Comparison of ENCODE assay signal across 22 mouse cellular contexts in the genomic region with DNA sequence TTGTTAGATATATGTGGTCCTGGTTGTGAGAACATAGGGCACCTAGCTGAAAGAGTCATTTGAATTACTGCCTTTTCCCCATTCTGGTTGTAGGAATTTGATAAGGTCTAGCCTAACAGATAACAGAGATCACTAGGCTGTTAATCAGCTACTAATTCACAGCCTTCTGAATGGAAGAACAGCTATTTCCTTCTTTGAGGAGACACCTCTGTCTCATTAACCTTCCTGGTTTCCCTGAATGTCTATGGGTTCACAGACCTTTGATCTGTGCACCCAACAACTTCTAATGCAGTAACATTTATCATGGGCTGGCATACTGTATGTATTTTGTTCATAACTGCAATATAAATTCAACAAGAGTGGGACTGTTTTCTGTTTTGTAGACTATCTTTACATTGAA.
DNase-seq lines count a peak whose midpoint lies in the region; ATAC-seq and TF ChIP-seq lines count a peak whose summit lies in the region.
"Had no signal": no experiment of that assay in that cellular context is flagged by ENCODE, and none has a peak within 500 bp of the region (broad histone marks: within the 10 kb centered on the region; RNA-seq: fewer than 3 reads in every experiment).

No protein-coding gene starts in this region.

- H3K27me3 ChIP-seq in midbrain, embryonic 11.5 days (ENCODE audit: control insufficient read depth, insufficient read depth, low read length), result no peaks in the 10 kb centered on the region
- no peaks in the 10 kb centered on the region for H3K27me3 ChIP-seq in midbrain, embryonic 14.5 days (ENCODE audit: control insufficient read depth, insufficient read depth, low read length)
- no peaks in the 10 kb centered on the region for H3K27me3 ChIP-seq in intestine, embryonic 15.5 days (replicated peaks)
- H3K27me3 ChIP-seq in intestine, embryonic 16.5 days (replicated peaks; ENCODE audit: control insufficient read depth, insufficient read depth, low read length), result no peaks in the 10 kb centered on the region
- H3K27me3 ChIP-seq in intestine, postnatal 0 days (replicated peaks; ENCODE audit: control insufficient read depth, insufficient read depth, low read length), result no peaks in the 10 kb centered on the region
- H3K27me3 ChIP-seq: CH12.LX, Patski had no signal

- H3K4me3 ChIP-seq in midbrain, embryonic 11.5 days (ENCODE audit: low read depth, low read length), result no peak overlapping the region
- no peak overlapping the region for H3K4me3 ChIP-seq in midbrain, embryonic 14.5 days (replicated peaks; ENCODE audit: low read depth, low read length)
- H3K4me3 ChIP-seq in intestine, embryonic 15.5 days (replicated peaks), result no peak overlapping the region
- no peak overlapping the region for H3K4me3 ChIP-seq in intestine, embryonic 16.5 days (ENCODE audit: low read length)
- no peak overlapping the region for H3K4me3 ChIP-seq in intestine, postnatal 0 days (ENCODE audit: low read depth, low read length)

- H3K4me1 ChIP-seq in midbrain, embryonic 11.5 days (ENCODE audit: control insufficient read depth, insufficient read depth, low read length), result no peaks in the 10 kb centered on the region
- H3K4me1 ChIP-seq in midbrain, embryonic 14.5 days (ENCODE audit: control insufficient read depth, insufficient read depth, low read length), result no peaks in the 10 kb centered on the region
- no peaks in the 10 kb centered on the region for H3K4me1 ChIP-seq in intestine, embryonic 15.5 days (replicated peaks)
- H3K4me1 ChIP-seq in intestine, embryonic 16.5 days (ENCODE audit: control insufficient read depth, insufficient read depth, low read length), result no peaks in the 10 kb centered on the region
- no peaks in the 10 kb centered on the region for H3K4me1 ChIP-seq in intestine, postnatal 0 days (replicated peaks; ENCODE audit: control insufficient read depth, insufficient read depth, low read length)

- no peak overlapping the region for H3K9ac ChIP-seq in midbrain, embryonic 11.5 days (ENCODE audit: low read length)
- no peak overlapping the region for H3K9ac ChIP-seq in midbrain, embryonic 14.5 days (replicated peaks; ENCODE audit: low read length)
- no peak overlapping the region for H3K9ac ChIP-seq in intestine, embryonic 15.5 days
- no peak overlapping the region for H3K9ac ChIP-seq in intestine, embryonic 16.5 days (ENCODE audit: low read depth, low read length)
- H3K9ac ChIP-seq in intestine, postnatal 0 days (ENCODE audit: low read depth, low read length), result no peak overlapping the region

- peak; percentile 49 for DNase-seq in midbrain, embryonic 11.5 days (ENCODE audit: low spot score, missing footprints)
- DNase-seq in midbrain, embryonic 14.5 days, result no peak
- no peak for DNase-seq in layer of hippocampus, postnatal 10 days (ENCODE audit: low spot score in 2 of 2)
- no peak for DNase-seq in thymus, postnatal 25 days
- no peak for DNase-seq in kidney, adult 18-20 months
- DNase-seq: adrenal gland, adult 2 months; adrenal gland, adult 8-10 months; adrenal gland, postnatal 10 days; adrenal gland, postnatal 14 days; adrenal gland, postnatal 25 days; adrenal gland, postnatal 36 days; B cell, adult 2 months; cerebellum, adult 11 months; cerebellum, adult 11-12 months had no signal

- no peak overlapping the region for H3K4me2 ChIP-seq in midbrain, embryonic 11.5 days
- no peak overlapping the region for H3K4me2 ChIP-seq in midbrain, embryonic 14.5 days (ENCODE audit: low read length)
- H3K4me2 ChIP-seq in intestine, embryonic 15.5 days (replicated peaks), result no peak overlapping the region
- no peak overlapping the region for H3K4me2 ChIP-seq in intestine, embryonic 16.5 days (ENCODE audit: low read depth, low read length)
- H3K4me2 ChIP-seq in intestine, postnatal 0 days (replicated peaks; ENCODE audit: low read depth), result no peak overlapping the region

- no peak for TF ChIP-seq CTCF in intestine, postnatal 0 days (IDR thresholded peaks at IDR 0.05; ENCODE audit: low read depth)

- no peak overlapping the region for H3K27ac ChIP-seq in midbrain, embryonic 11.5 days (ENCODE audit: low read depth, low read length)
- no peak overlapping the region for H3K27ac ChIP-seq in midbrain, embryonic 14.5 days (replicated peaks; ENCODE audit: low read depth, low read length)
- H3K27ac ChIP-seq in intestine, embryonic 15.5 days, result no peak overlapping the region
- H3K27ac ChIP-seq in intestine, embryonic 16.5 days (ENCODE audit: low read length), result no peak overlapping the region
- H3K27ac ChIP-seq in intestine, postnatal 0 days (ENCODE audit: low read depth, low read length), result no peak overlapping the region

- no peaks in the 10 kb centered on the region for H3K36me3 ChIP-seq in midbrain, embryonic 11.5 days (ENCODE audit: control insufficient read depth, insufficient read depth, low read length)
- no peaks in the 10 kb centered on the region for H3K36me3 ChIP-seq in midbrain, embryonic 14.5 days (ENCODE audit: control insufficient read depth, insufficient read depth, low read length)
- no peaks in the 10 kb centered on the region for H3K36me3 ChIP-seq in intestine, embryonic 15.5 days
- no peaks in the 10 kb centered on the region for H3K36me3 ChIP-seq in intestine, embryonic 16.5 days (ENCODE audit: control insufficient read depth, insufficient read depth, low read length)
- no peaks in the 10 kb centered on the region for H3K36me3 ChIP-seq in intestine, postnatal 0 days (ENCODE audit: control insufficient read depth, insufficient read depth)
- H3K36me3 ChIP-seq: G1E had no signal

- H3K9me3 ChIP-seq in midbrain, embryonic 11.5 days (ENCODE audit: control insufficient read depth, low read length), result no peaks in the 10 kb centered on the region
- H3K9me3 ChIP-seq in midbrain, embryonic 14.5 days (ENCODE audit: control insufficient read depth, low read length), result no peaks in the 10 kb centered on the region
- no peaks in the 10 kb centered on the region for H3K9me3 ChIP-seq in intestine, embryonic 15.5 days
- no peaks in the 10 kb centered on the region for H3K9me3 ChIP-seq in intestine, embryonic 16.5 days (ENCODE audit: control insufficient read depth, low read length)
- no peaks in the 10 kb centered on the region for H3K9me3 ChIP-seq in intestine, postnatal 0 days (ENCODE audit: control insufficient read depth)
- H3K9me3 ChIP-seq: G1E had no signal

- no peak for ATAC-seq in midbrain, embryonic 11.5 days (ENCODE audit: low FRiP score)
- ATAC-seq in midbrain, embryonic 14.5 days (ENCODE audit: low FRiP score, low TSS enrichment), result no peak
- peak; percentile 82 for ATAC-seq in intestine, embryonic 15.5 days
- peak; percentile 98 for ATAC-seq in intestine, embryonic 16.5 days
- ATAC-seq in intestine, postnatal 0 days, result peak; percentile 53; the same call in 1 of the 2 replicates
- ATAC-seq: activated CD4-positive, CD25-positive, alpha-beta regulatory T cell, adult 4 months; CD4-positive, CD25-positive, alpha-beta regulatory T cell, adult 4 months; Patski had no signal

Comparison
In these comparisons a context has a peak if more than half of its experiments do, and no peak if none do; other contexts are left out.
1. ATAC-seq: peak in intestine, embryonic 15.5 days (single experiment), intestine, embryonic 16.5 days (single experiment) and intestine, postnatal 0 days (single experiment); none in midbrain, embryonic 11.5 days (single experiment) and midbrain, embryonic 14.5 days (single experiment).